Mouse (Mus musculus) heart, adult 2 months (tissue): ENCODE results near the gene Actl9. TPM values are rescaled to one million over a fixed set of nuclear protein-coding genes. Genes with fewer than 3 reads are reported as not detected.
A peak's percentile ranks its signal among the peaks of the same experiment; 100 is the strongest.

ENCODE experiments used
- DNase-seq, 2 experiments: peaks; one replicate each; pipeline ENCODE4 v3.0.0; 2021
- H3K27ac ChIP-seq: fragments of 200-600 bp; 2 replicates; pipeline ENCODE4 v1.8.1; 2022
- H3K27me3 ChIP-seq: fragments of 200-500 bp; 2 replicates; pipeline ENCODE4 v1.6.1; 2012; ENCODE audit warnings: mild to moderate bottlenecking, low read length, inconsistent platforms, mixed read lengths; ENCODE audit not compliant: control insufficient read depth, insufficient read depth
- H3K36me3 ChIP-seq: fragments of 200-500 bp; 2 replicates; pipeline ENCODE4 v1.6.1; 2012; ENCODE audit warnings: low read length, inconsistent platforms; ENCODE audit not compliant: control insufficient read depth, insufficient read depth
- H3K4me1 ChIP-seq: fragments of 200-500 bp; 2 replicates; pipeline ENCODE4 v1.6.1; 2011; ENCODE audit warnings: low read length; ENCODE audit not compliant: control insufficient read depth, insufficient read depth
- H3K4me3 ChIP-seq: fragments of 200-600 bp; 2 replicates; pipeline ENCODE4 v1.8.1; 2022
- H3K79me2 ChIP-seq: fragments of 200-500 bp; replicated peaks from 2 replicates; pipeline ENCODE4 v1.6.1; 2012; ENCODE audit warnings: mild to moderate bottlenecking, inconsistent platforms, low read length, moderate library complexity, mixed read lengths; ENCODE audit not compliant: control insufficient read depth, insufficient read depth
- H3K9ac ChIP-seq: fragments of 200-500 bp; 2 replicates; pipeline ENCODE4 v1.6.1; 2012; ENCODE audit warnings: low read depth, mild to moderate bottlenecking, control low read depth, inconsistent platforms, low read length, mixed read lengths
- CTCF ChIP-seq: fragments of 200-600 bp; IDR thresholded peaks from 2 replicates; pipeline ENCODE4 v1.8.1; 2022; ENCODE audit warnings: antibody characterized with exemption, mild to moderate bottlenecking, moderate library complexity
- EP300 ChIP-seq: fragments of 200-500 bp; IDR thresholded peaks from 2 replicates; pipeline ENCODE4 v1.6.1; 2011; ENCODE audit warnings: low read depth, low read length, control low read depth; ENCODE audit not compliant: insufficient read depth
- POLR2A ChIP-seq: fragments of 200-500 bp; IDR thresholded peaks from 2 replicates; pipeline ENCODE4 v1.6.1; 2011; ENCODE audit warnings: mild to moderate bottlenecking, low read depth, low read length, control low read depth; ENCODE audit not compliant: insufficient read depth
- WGBS: fragments of 180-500 bp; shearing (Covaris S2); methylation state at CpG from one replicate; pipeline ENCODE4 v1.1.7; 2018; 5-methylcytosine and 5-hydroxymethylcytosine counted together
- intact Hi-C: fragments of 180-260 bp; cut with DNase I; formaldehyde crosslinking; loops from one replicate; pipeline ENCODE4 v1.15.1; 2025
- long read RNA-seq: library from polyadenylated mRNA; stranded (forward); transcript quantifications from one replicate; pipeline ENCODE4 v2.0.0, GENCODE M21; 2021
- polyA plus RNA-seq: library from polyadenylated mRNA; depleted of rRNA; stranded (reverse); fragments of >200 nt; gene quantifications from 2 replicates; pipeline ENCODE4 v1.2.3, GENCODE M21; 2012; rRNA removed
- total RNA-seq, 2 experiments: library from RNA; stranded (reverse); gene quantifications; 2 replicates each; pipeline ENCODE4 v1.2.3; 2021

The Actl9 gene
- total RNA-seq (not detected), polyA plus RNA-seq (0.12 TPM in 1 of 2 replicates, not detected in the other)
- long read RNA-seq: 0 reads

DNA sequence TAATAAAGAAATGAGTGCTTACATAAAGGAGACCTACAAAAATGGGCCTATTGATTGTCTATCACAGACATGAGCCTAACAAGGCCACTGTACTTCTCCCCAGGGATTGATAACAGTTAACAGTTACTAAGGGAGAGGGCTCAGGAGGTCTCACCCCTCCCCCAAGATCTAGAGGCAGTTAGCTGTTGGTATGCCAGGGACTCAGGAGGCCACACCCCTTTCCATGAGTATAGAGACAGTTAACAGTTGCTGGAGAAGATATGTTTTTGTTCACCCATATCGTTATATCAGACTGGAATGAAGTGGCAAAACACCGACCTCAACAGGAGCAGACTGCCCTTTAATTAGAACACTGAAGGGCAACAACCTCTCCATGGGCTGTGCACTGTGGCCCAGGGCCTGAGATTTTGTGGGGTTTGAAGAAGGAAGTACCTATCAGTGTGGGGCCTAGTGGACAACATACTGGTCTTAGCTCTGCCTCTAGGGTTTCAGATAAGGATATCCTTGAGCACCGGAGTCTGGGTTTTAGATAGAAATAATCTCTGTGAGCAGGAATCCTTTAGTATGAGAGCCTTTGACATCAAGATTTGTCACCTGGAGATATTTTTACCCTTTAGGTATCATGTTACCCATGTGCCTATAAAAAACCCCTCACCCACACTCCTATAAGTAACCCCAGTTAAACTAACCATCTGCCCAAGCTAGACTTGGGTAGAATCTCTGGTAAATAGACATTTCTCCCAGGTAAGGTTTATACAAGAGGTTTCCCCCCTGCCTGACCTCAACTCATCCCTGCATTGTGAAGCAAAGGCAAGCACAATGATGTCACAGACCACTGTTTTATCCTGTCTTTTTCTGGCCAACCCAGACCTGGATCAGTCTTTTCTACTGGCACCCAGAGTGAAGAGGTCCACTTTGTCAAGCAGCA lies at the start of gene Actl9:
Actl9 (plus strand) TSS at position 878 of the 928 bp plus-strand sequence.
- no peak for DNase-seq
- WGBS: 30% methylated on average over 3 of the region's 3 CpGs
- Histone ChIP-seq H3K4me1 (no peaks in the 10 kb centered on the region), H3K27ac (no peak within 1 kb of the TSS), H3K27me3 (no peaks in the 10 kb centered on the region), H3K4me3 (no peak within 1 kb of the TSS), H3K9ac (no peak within 1 kb of the TSS), H3K79me2 (no peaks in the 10 kb centered on the region), H3K36me3 (no peaks in the 10 kb centered on the region)
- TF ChIP-seq EP300 (no peak), CTCF (no peak), POLR2A (no peak)
- intact Hi-C loops: no loop called here

GRCm38 (mm10) chr17:33385705-33386104 lies 47.0 kb upstream of the Actl9 start:
- H3K79me2 ChIP-seq: no peaks in the 10 kb centered on the region; the same call in 1 of the 2 replicates
- H3K27me3 ChIP-seq: no peaks in the 10 kb centered on the region
- H3K4me3 ChIP-seq: no peak overlapping the region
- TF ChIP-seq EP300 (no peak), CTCF (no peak), POLR2A (no peak)
- H3K27ac ChIP-seq: no peak overlapping the region
- intact Hi-C loops: no loop called here
- peaks cover 3% of the 10 kb centered on the region for H3K36me3 ChIP-seq
- no peaks in the 10 kb centered on the region for H3K4me1 ChIP-seq
- DNase-seq: no peak
- H3K9ac ChIP-seq: no peak overlapping the region

- intact Hi-C loops: loop anchor here (10.0 kb wide), 1 partner anchor 297 kb away; no protein-coding TSS in a partner anchor
- TF ChIP-seq POLR2A (no peak), CTCF (no peak), EP300 (no peak)
- no peak for DNase-seq
- Histone ChIP-seq H3K27me3 (no peaks in the 10 kb centered on the region), H3K79me2 (peaks cover 3% of the 10 kb centered on the region), H3K27ac (no peak overlapping the region), H3K9ac (no peak overlapping the region), H3K36me3 (no peaks in the 10 kb centered on the region), H3K4me1 (peaks cover 2% of the 10 kb centered on the region), H3K4me3 (no peak overlapping the region)
- WGBS: 91% methylated on average over 5 of the region's 5 CpGs
These were observed 40.4 kb upstream of the Actl9 start for GRCm38 (mm10) chr17:33392271-33392670.

DNA sequence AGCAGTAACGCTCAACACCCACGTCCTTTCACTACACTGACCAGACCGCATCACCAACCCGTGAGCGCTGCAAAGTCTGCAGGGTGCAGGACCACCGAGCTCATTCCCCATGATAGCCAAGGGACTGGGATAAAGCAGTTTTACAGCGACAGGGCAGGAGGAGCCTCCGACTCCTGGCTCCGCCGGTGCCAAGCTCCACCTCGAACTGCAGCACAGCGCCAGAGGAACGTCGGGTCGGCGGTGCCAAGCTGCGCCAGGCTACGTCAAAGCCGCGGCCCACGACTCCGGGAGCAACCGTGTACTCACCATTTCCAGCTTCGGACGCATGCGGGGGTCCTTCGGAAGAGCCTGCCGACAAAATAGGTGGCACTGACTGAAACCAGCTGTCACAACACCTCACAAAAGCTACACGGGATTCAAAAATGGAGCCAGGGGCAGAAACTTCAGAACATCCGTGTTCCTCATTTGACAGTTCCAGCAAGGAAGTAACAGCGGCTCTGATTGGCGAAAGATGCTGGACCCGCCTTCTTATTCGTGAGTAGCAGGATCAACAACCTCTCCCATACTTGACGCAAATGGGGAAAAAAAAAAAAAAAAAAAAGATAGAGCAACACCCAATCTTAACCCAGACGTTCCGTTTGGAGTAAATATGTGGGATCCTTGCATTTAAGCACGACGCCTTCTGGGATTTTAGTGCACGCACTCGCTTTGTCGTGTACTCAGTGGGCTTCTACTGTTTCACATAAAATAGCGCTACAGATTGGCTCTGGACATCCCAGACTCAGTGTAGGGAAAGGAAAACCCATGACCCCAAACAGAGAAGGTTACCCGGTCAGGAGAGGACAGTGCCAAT lies 38.3 kb upstream of the Actl9 start, which contains the start of gene Zfp101:
Zfp101 (minus strand) TSS at position 460 of the 853 bp plus-strand sequence.
- WGBS: under 1% methylated on average over 44 of the region's 44 CpGs
- H3K4me1 ChIP-seq: peaks cover 2% of the 10 kb centered on the region
- intact Hi-C loops: loop anchor here (2.0 to 10.0 kb wide), 2 partner anchors 36 to 300 kb away; partner anchors contain the start of gene Zfp81

DNA sequence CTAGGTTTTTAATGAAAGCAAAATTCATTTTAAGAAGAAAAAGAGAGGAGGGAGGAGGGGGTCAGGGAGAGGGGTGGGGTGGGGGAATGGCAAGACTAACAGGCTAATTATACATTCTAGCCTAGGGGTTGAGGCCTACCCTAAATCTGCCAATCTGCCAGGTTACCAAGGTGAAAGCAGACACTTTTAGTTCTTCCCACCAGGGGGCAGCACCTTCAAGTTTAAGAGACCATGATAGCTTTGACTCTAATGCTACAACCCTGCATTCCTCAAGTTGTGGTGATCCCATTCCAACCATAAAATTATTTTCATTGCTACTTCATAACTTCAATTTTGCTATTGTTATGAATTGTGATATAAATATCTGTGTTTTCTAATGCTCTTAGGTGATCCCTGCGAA lies 6.5 kb downstream of the Actl9 start:
- Histone ChIP-seq H3K79me2 (no peaks in the 10 kb centered on the region), H3K27ac (no peak overlapping the region), H3K4me1 (no peaks in the 10 kb centered on the region), H3K4me3 (no peak overlapping the region), H3K36me3 (peaks cover 2% of the 10 kb centered on the region; the same call in 1 of the 2 replicates), H3K9ac (no peak overlapping the region), H3K27me3 (no peaks in the 10 kb centered on the region)
- 75% methylated on average over 1 of the region's 1 CpGs for WGBS
- peak; percentile 64 to 74 for DNase-seq
- intact Hi-C loops: loop anchor here (1.0 to 5.0 kb wide), 4 partner anchors 54 to 363 kb away; no protein-coding TSS in a partner anchor
- TF ChIP-seq CTCF (peak; percentile 89), POLR2A (no peak)

More for the DNA sequence above, 38.3 kb upstream of the Actl9 start, which contains the start of gene Zfp101:
- Histone ChIP-seq H3K27me3 (no peaks in the 10 kb centered on the region), H3K36me3 (no peaks in the 10 kb centered on the region), H3K4me3 (peak within 1 kb of the TSS; percentile 56), H3K9ac (peak within 1 kb of the TSS; percentile 74), H3K27ac (peak within 1 kb of the TSS; percentile 90), H3K79me2 (peaks cover 3% of the 10 kb centered on the region)
- TF ChIP-seq EP300: no peak
- TF ChIP-seq POLR2A: no peak; the same call in 1 of the 2 replicates
- TF ChIP-seq CTCF: no peak
- DNase-seq: peak; percentile 88 to 92
